Mouse (Mus musculus) spleen, adult 2 months (tissue): ENCODE results near the gene Mif.

Source experiments
- CTCF ChIP-seq: fragments of 200-500 bp; IDR thresholded peaks from 2 replicates; pipeline ENCODE4 v1.5.1; 2011; ENCODE audit warnings: mild to moderate bottlenecking, inconsistent platforms; ENCODE audit not compliant: insufficient read depth, insufficient read length, insufficient replicate concordance; ENCODE audit errors: extremely low read depth
- POLR2A ChIP-seq: fragments of 200-500 bp; IDR thresholded peaks from 2 replicates; pipeline ENCODE4 v1.6.1; 2011; ENCODE audit warnings: low read depth, low read length, inconsistent platforms

GRCm38 (mm10) chr10:75859107-75859746 lies 813 bp downstream of the Mif start:
- TF ChIP-seq CTCF (no peak), POLR2A (no peak)
